Mouse (Mus musculus) G1E-ER4 (cell line): ENCODE data around the gene Apol6. TPM values are rescaled to one million over a fixed set of nuclear protein-coding genes. Genes with fewer than 3 reads are reported as not detected.

Source experiments
- GATA1 ChIP-seq: IDR thresholded peaks from one replicate; pipeline ENCODE4 v1.8.0; 2012; ENCODE audit warnings: low read length, inconsistent platforms
- polyA plus RNA-seq: library from polyadenylated mRNA; stranded (reverse); fragments of >175 nt; gene quantifications from 2 replicates; pipeline ENCODE4 v1.2.3, GENCODE M21; 2012

The Apol6 gene
- polyA plus RNA-seq, 1 experiment, result not detected

GRCm38 (mm10) chr15:77025884-77026583, 18.5 kb upstream of the Apol6 start:
- TF ChIP-seq GATA1, result no peak

DNA sequence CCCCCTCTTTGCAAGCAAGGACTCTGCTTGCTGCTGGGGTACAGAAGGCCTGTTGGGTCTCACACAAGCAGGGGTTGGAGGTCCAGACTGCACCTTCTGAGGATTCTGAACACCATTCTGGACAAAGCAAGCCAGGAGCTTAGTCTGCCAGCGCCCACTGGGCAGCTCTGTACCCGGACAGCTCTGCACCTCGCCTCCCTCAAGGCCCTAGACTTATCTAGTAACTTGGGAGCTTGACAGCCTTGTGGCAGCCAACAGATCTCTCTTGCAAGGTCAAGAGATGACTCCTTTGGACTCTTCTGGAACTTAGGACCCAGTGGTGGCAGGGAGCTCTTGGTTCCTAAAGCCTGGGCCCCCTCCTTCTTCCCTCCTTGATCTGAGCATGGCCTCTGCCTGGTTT, 17.4 kb upstream of the Apol6 start:
- no peak for TF ChIP-seq GATA1

DNA sequence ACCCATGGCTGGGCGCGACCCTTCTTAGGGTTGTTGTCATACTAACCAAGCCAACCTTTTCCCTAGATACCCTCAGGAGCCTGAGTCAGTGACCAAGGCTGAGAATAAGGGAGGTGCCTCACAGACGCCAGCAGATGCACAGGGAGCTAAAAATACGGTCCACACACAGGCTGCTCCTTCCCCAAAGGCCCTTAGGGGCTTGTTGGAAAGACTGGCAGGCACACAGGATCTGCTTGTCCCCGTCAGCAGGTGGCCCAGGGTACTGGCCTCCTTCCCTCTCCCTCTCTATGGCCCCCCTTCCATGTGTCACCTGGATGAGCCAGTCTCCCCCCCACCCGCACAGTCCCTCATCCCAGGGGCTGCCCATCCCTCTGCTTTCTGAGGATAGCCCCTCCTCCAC, 16.9 kb upstream of the Apol6 start:
- TF ChIP-seq GATA1, result no peak

GRCm38 (mm10) chr15:77029331-77029991, 15.1 kb upstream of the Apol6 start:
- no peak for TF ChIP-seq GATA1

- no peak for TF ChIP-seq GATA1
Observed at GRCm38 (mm10) chr15:77031271-77031670, 13.3 kb upstream of the Apol6 start.

- TF ChIP-seq GATA1, result no peak
Observed at GRCm38 (mm10) chr15:77034526-77034925, 10.0 kb upstream of the Apol6 start.

- no peak for TF ChIP-seq GATA1
Observed at GRCm38 (mm10) chr15:77035643-77036042, 8.9 kb upstream of the Apol6 start.

DNA sequence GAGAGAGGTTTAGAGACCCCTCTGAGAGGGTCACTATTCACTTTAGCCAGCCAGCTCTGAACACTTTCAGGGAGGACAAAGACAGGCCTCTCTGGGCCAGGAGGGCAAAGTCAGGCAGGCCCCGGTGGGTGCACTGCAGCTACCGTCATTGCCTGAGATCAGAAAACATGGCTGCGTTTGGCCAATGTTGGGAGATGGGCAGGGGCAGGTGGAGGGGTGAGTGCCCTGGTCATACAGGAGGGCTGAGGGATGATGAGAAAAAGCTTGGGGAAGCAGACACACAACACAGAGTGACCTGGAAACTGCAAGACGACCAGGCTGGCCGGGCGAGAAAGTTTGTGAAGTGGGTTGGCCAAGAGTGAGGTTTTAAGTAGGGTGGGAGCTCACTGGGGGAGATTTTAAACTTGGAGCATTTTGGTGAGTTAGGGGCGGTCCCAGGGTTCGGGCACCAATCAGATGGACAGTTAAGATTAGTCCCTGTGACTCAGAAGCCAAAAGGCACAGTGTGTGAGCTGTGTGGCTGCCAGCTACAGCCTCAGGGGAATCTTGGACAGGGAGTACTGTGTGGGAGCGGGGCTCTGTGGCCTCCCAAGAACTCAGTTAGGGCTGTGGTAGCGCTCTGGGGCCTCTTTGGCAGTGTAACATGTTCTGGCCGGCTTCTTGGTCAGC, 8.1 kb upstream of the Apol6 start:
- TF ChIP-seq GATA1, result no peak

DNA sequence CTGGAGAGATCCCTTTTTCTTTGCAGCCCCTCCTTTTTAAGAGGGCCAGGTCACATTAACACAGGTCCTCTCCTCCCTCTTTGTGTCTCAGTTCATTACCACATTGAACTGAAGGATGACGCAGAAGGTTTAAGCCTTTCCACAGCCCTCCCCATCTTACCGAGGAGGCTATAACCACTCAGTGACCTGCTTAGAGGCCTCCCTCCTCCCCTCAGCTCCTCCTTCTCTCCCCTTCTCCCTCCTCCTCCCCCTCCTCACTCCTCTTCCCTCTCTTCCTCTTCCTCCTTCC, 7.6 kb upstream of the Apol6 start:
- TF ChIP-seq GATA1, result no peak

DNA sequence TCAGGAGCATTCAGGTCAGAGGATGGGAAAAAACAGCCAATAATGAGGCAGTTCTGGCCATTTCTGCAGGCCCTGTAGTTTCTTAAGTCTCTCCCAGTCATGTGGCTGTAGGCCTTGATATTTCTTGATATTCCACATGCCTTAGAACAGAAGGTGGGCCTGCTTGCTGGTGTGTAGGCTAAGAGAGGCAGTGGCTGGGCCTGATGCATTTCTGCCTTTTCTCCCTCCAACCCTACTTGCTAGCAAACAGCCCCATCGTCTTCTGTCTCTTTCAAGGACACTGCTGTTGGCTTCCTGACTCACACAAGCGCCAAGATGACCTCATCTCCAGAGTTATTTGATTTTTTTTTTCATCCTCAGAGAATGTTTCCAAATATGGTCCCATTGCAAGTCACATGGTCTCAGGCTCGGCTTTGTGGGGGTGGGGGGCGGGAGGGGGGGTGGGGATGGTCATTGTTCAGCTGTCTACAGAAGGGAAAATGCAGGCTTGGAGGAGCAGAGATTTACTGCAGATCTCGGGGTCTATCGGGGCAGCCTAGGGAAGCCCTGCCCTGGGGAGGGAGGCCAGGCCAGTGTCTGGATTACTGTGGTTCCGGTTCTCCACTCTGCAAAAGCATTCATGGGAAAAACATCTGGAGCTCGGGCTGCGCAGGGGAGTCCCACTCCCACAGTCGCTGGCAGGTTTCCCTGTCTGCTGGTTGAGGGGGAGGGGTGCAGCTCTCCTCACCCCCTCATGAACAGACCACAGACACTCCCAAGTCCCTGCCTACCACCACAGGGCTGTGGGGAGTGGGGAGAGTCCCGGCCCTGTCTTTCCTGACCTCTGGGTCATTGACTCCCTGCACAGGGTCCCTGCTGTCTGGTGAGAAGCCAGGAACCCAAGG, 7.0 kb upstream of the Apol6 start:
- TF ChIP-seq GATA1, result no peak

- no peak for TF ChIP-seq GATA1
Observed at GRCm38 (mm10) chr15:77039211-77039700, 5.3 kb upstream of the Apol6 start.

DNA sequence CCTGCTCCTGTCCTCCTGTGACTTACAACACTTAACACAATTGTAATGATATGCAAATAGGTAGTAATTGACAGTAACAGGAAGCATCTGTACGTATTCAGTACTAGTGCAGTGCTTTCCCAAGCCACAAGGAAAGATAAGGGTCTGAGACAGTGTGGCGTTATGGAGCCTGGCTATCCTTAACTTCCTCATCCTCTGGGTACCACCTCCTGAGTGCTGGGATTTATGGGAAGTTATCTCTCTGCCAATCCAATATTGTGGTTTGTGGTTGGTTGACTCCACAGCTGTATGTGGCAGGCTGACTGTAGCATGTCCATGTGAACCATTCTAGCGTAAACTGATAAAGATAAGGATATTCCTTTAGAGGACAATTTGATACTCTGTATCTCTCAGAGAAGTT, 3.7 kb upstream of the Apol6 start:
- no peak for TF ChIP-seq GATA1

DNA sequence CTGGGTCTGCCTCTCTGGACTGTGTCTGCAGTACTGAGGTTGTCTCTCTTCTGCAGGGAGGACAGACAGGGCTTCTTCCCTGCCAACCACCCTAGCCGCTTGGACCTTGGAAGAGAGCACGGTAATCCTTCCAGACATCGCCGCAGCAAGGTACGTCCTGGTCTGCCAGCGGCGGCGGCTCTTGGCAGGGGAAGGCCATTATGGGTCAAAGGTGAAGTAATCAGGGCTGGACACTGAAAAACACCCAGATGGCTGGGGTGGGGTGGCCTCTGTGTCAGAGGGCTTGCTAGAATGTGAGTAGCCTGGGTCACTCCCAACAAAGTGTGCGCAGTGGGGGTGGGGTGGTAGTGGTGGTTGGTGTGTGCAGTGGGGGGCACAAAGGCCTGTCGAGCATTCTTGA, 1.1 kb downstream of the Apol6 start:
- TF ChIP-seq GATA1, result no peak

DNA sequence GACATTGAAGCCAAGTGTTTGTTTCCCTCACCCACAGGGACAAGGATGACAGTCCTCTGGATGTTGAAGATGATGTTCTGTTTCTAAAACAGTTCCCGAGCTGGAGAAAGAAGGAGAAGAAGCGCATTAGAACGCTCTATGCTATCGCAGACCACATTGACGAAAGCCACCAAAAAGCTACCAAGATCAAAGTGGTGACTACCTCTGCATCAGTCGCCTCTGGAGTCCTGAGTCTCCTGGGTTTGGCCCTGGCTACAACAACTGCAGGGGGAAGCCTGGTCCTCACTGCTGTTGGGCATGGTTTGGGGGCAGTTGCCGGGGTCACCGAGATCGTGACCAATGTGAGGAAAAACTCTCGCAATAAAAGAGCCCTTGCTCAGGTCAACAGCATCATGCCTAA, 6.0 kb downstream of the Apol6 start, which contains the start of gene Mb:
Gene Mb, minus strand, starts transcription at position 101 of the 400 bp plus-strand sequence.
- TF ChIP-seq GATA1, result no peak

DNA sequence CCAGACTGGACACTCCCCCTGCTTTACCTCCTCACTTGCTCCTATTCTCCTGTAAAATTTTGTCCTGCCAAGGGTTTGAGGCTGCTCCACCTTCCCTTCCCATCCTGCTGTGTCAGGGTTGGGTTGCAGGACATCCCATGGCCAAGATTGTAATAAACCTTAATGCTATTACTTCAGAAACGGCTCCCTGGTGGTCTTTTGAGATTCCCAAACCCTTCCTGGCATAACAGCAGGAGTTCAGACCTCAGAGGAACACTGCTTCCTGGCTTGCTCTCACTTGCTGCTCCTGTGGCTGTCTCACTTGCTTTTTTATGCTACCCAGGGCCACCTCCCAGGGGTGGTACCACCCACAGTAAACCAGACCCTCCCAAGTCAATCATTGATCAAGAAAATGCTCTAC, 7.6 kb downstream of the Apol6 start:
- TF ChIP-seq GATA1, result no peak

DNA sequence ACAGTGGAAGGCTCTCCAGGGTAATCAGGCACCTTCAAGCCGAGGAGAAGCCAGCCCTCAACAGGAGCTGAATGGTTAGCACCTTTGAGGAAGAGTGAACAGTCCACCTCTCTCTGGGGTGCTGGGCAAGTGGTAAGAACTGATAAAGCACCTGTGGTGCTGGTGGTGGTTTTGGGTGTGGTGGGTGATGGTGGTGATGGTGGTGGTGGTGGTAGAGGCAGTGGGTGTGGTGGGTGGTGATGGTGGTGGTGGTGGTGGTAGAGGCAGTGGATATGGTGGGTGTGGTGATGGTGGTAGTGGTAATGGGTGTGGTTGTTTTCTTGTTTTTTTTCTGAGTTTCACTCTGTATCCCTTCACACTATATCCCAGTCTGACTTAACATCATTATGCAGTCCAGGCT, 8.5 kb downstream of the Apol6 start:
- no peak for TF ChIP-seq GATA1
